Mouse (Mus musculus) testis, adult 2 months (tissue): ENCODE data around the gene 9930111J21Rik1. TPM values are rescaled to one million over a fixed set of nuclear protein-coding genes. Genes with fewer than 3 reads are reported as not detected.
"Not testable (repeated sequence)": the region's sequence is repeated elsewhere in the genome, so short reads cannot be mapped to it uniquely, and the experiment has no call there.

Source experiments
- H3K27ac ChIP-seq: fragments of 200-500 bp; 2 replicates; pipeline ENCODE4 v1.5.1; 2012; ENCODE audit warnings: low read depth, low read length; ENCODE audit not compliant: control insufficient read depth, insufficient read depth
- H3K27me3 ChIP-seq: fragments of 200-500 bp; 2 replicates; pipeline ENCODE4 v1.6.1; 2012; ENCODE audit warnings: mild to moderate bottlenecking, low read length, moderate library complexity; ENCODE audit not compliant: control insufficient read depth, insufficient read depth
- H3K36me3 ChIP-seq: fragments of 200-500 bp; 2 replicates; pipeline ENCODE4 v1.6.1; 2012; ENCODE audit warnings: mild to moderate bottlenecking, low read length; ENCODE audit not compliant: control insufficient read depth, insufficient read depth
- H3K4me1 ChIP-seq: fragments of 200-500 bp; 2 replicates; pipeline ENCODE4 v1.6.1; 2012; ENCODE audit warnings: low read length; ENCODE audit not compliant: control insufficient read depth, insufficient read depth
- H3K4me3 ChIP-seq: fragments of 200-500 bp; 2 replicates; pipeline ENCODE4 v1.5.1; 2012; ENCODE audit warnings: low read depth, mild to moderate bottlenecking, low read length, moderate library complexity, mixed read lengths; ENCODE audit not compliant: control insufficient read depth
- polyA plus RNA-seq: library from polyadenylated mRNA; depleted of rRNA; stranded (reverse); fragments of >200 nt; gene quantifications from 2 replicates; pipeline ENCODE4 v1.2.3, GENCODE M21; 2012; rRNA removed

The 9930111J21Rik1 gene
- polyA plus RNA-seq, result 0.12 TPM in 1 of 2 replicates, not detected in the other

DNA sequence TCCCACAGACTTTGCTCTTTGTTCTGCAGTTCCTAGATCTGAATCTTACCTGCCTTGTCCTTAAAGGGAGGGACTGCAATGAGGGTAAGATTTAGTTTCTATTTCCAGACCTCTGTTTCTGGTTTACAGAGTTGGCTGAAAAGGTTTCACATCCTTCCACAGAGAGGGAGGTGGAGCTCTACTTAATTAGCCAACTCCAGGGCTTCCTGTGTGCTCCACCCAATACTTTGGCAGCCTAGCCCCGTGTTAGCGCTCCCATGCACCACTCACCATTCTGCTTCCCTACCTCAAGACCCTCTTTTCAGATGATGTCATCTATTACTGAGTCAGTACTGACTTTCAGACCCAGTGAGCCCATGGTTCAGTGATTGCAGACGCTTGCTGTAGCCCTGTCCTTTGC, at the start of gene 9930111J21Rik1:
Gene 9930111J21Rik1 (minus strand): TSS at position 148 of the 400 bp plus-strand sequence.
- not testable (repeated sequence) for H3K27me3 ChIP-seq, H3K4me1 ChIP-seq, H3K27ac ChIP-seq, H3K4me3 ChIP-seq, H3K36me3 ChIP-seq

DNA sequence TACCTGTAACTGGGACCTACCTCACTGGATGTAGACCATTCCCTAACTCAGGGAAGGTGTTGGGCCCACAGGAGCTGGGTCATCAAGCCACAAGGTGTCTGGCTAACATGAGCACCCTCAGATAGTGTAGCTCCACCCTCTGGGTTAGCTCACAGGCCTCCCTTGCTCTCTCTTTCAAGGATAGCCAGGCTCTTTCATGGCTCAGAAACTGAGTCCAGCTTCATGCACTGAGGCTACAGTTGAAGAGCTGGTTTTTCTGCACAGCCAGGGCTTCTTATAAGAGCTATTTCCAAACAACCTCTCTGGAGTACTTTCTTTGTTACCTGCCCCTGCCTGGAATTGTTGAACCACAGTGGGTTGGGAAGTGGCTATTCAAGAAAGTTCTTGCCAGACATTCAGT, 32.9 kb upstream of the 9930111J21Rik1 start:
- H3K4me1 ChIP-seq, H3K36me3 ChIP-seq, H3K27ac ChIP-seq, H3K4me3 ChIP-seq, H3K27me3 ChIP-seq: not testable (repeated sequence)

GRCm38 (mm10) chr11:49006785-49007184, 27.6 kb upstream of the 9930111J21Rik1 start:
- not testable (repeated sequence) for H3K4me3 ChIP-seq, H3K27me3 ChIP-seq, H3K4me1 ChIP-seq, H3K27ac ChIP-seq, H3K36me3 ChIP-seq

GRCm38 (mm10) chr11:49006317-49006716, 27.1 kb upstream of the 9930111J21Rik1 start:
- H3K4me1 ChIP-seq, H3K27ac ChIP-seq, H3K27me3 ChIP-seq, H3K36me3 ChIP-seq, H3K4me3 ChIP-seq: not testable (repeated sequence)

DNA sequence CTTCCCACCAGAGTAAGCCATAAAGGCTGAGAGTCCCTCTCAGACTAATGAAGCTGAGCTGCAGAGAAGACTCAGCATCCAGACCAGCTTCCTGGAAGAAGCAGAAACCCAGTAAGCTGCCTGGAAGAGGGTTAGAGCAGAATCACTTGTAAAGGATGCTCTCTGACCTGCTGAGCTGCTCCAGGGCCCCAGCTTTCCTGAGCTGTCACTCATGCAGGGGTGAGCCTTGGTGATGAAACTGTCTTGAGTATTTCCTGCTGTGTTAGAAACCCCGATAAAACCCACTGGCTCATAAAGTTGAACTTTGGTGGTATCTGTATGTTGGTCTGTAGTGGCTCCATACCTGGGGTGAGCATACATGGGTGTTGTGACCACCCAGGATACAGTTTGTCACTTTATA, 21.2 kb upstream of the 9930111J21Rik1 start:
- not testable (repeated sequence) for H3K36me3 ChIP-seq, H3K4me1 ChIP-seq

DNA sequence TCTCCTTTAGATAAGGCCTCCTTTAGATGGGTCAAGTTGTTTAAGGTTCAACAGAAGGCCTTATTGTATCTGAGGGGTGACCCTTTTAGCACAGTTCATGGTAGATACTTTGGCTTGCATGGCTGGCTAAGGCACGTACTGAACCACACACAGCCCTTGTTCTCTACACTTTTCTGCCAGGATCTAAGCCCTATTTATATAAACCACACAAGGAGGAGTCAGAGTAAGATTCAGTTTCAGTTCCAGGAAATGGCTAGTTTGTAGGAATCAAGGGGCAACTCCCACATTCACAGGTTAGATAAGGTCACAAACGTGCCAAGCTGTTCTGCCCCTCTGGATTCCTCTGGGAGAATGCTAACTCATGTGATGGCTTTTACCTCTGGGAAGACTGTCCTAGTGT, 14.8 kb upstream of the 9930111J21Rik1 start, which contains the start of gene Tgtp1:
Gene Tgtp1 (minus strand): TSS at position 155 of the 400 bp plus-strand sequence.
- H3K4me1 ChIP-seq, H3K27ac ChIP-seq, H3K27me3 ChIP-seq, H3K36me3 ChIP-seq, H3K4me3 ChIP-seq: not testable (repeated sequence)

More for the DNA sequence above, 21.2 kb upstream of the 9930111J21Rik1 start:
- not testable (repeated sequence) for H3K27ac ChIP-seq, H3K4me3 ChIP-seq, H3K27me3 ChIP-seq

GRCm38 (mm10) chr11:48993296-48993695, 14.1 kb upstream of the 9930111J21Rik1 start:
- not testable (repeated sequence) for H3K36me3 ChIP-seq, H3K4me1 ChIP-seq

DNA sequence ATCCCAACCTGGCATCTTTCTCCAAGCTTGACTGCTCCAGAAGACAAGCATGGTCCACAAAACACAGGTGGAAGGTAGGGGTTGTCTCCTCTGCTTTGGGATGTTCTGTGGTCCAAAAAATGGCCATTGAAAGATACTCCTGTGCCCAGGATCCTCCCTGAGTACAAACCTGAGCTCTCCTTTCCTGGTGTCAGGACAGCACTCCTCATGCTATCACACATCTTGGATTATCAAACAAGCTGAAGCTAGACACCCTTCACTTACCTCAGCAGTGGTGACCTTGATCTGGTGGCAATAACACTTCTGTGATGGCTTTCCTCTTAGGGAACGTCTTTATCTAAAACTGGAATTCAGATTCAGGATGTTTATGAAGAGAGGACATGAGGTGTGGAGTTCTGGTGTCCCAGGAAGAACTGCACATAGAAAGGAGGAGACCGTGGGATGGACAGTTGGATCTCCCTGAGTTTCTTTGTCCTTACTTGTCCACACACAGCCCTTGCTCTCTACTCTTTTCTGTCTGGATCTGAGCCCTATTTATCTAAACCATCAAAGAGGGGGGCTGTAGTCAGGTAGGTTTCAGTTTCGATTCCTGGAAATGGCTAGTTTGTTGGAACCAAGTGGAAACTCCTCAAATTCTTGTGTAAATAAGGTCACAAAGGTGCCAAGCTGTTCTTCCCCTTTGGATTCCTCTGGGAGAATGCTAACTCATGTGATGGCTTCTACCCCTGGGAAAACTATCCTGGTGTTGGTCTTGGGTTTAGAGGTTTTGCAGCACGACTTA, 12.7 kb upstream of the 9930111J21Rik1 start, which contains the start of gene Gm12185:
Gene Gm12185 (minus strand): TSS at position 487 of the 781 bp plus-strand sequence.
- not testable (repeated sequence) for H3K36me3 ChIP-seq, H3K27me3 ChIP-seq, H3K4me1 ChIP-seq, H3K4me3 ChIP-seq
- 0 out of 2 replicates have a peak within 1 kb of the TSS, but pooled peaks have one; percentile 29 for H3K27ac ChIP-seq

More at GRCm38 (mm10) chr11:48993296-48993695, 14.1 kb upstream of the 9930111J21Rik1 start:
- not testable (repeated sequence) for H3K4me3 ChIP-seq, H3K27ac ChIP-seq, H3K27me3 ChIP-seq

DNA sequence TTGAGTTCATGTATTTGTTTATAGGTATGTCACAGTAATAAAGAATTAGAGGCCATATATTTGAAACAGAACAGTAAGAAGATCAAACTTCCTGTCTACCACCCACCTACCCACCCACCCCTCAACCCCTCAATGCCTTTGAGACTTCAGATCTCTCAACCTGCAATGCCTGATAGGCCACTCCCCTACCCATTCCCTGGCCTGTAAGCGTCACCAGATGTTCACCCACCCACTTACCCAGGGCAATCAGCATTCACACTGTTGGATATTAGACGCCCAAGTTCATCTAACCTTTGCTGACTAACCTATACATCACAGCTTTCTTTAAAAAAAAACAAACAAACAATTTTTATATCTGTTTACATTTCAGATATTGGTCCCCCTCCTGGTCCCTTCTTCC, 10.8 kb upstream of the 9930111J21Rik1 start:
- not testable (repeated sequence) for H3K4me3 ChIP-seq, H3K27me3 ChIP-seq, H3K36me3 ChIP-seq, H3K27ac ChIP-seq, H3K4me1 ChIP-seq

GRCm38 (mm10) chr11:48988219-48988618, 9.0 kb upstream of the 9930111J21Rik1 start:
- not testable (repeated sequence) for H3K27me3 ChIP-seq, H3K27ac ChIP-seq, H3K4me1 ChIP-seq, H3K36me3 ChIP-seq, H3K4me3 ChIP-seq

GRCm38 (mm10) chr11:48982848-48983247, 3.6 kb upstream of the 9930111J21Rik1 start:
- not testable (repeated sequence) for H3K4me1 ChIP-seq, H3K27me3 ChIP-seq, H3K27ac ChIP-seq, H3K36me3 ChIP-seq, H3K4me3 ChIP-seq

DNA sequence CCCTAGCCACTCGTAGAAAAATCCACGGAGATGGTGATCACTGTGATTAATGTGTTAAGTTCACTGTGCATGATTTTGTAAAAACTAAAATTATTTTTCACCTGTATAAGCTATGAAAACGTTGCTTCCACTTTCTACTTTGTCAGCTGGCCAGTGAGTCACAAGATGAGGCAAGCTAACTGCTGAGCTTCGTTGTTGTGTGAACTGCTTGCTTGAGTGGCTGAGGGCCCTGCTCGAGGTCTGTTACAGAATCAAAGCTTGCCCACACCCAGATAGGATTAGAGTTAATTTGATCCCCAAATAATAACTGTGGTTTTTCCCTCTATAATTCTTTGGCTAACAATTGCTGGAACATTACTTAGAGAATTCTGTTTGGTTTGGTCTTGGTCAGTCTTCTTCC, 854 bp upstream of the 9930111J21Rik1 start:
- not testable (repeated sequence) for H3K27ac ChIP-seq

More for the DNA sequence above, 854 bp upstream of the 9930111J21Rik1 start:
- H3K27me3 ChIP-seq, H3K36me3 ChIP-seq, H3K4me3 ChIP-seq, H3K4me1 ChIP-seq: not testable (repeated sequence)
